15 mouse cellular contexts compared by ENCODE assay signal in genomic region chr1:59383049-59383610, GRCm38 (mm10).
A peak's percentile ranks its signal among the peaks of the same experiment; 100 is the strongest.
DNase-seq lines count a peak whose midpoint lies in the region; TF ChIP-seq lines count a peak whose summit lies in the region.
"Had no signal": no experiment of that assay in that cellular context is flagged by ENCODE, and none has a peak within 500 bp of the region (broad histone marks: within the 10 kb centered on the region; RNA-seq: fewer than 3 reads in every experiment).

No protein-coding gene starts in this region.

- intact Hi-C loops in heart, adult 2 months (cut with DNase I) = no loop called here
- intact Hi-C loops in heart, postnatal 25 days (cut with DNase I) = no loop called here

- H3K36me3 ChIP-seq in heart, adult 2 months (ENCODE audit: control insufficient read depth, insufficient read depth, low read length) = no peaks in the 10 kb centered on the region
- H3K36me3 ChIP-seq in heart, embryonic 10.5 days = no peaks in the 10 kb centered on the region
- H3K36me3 ChIP-seq: liver, embryonic 15.5 days; neural tube, embryonic 15.5 days had no signal

- TF ChIP-seq CTCF in heart, adult 2 months (IDR thresholded peaks at IDR 0.05) = no peak

- H3K27ac ChIP-seq in heart, adult 2 months = peak overlapping the region; percentile 17; the same call in 1 of the 2 replicates
- H3K27ac ChIP-seq in heart, embryonic 10.5 days = no peak overlapping the region
- H3K27ac ChIP-seq: hindbrain, postnatal 0 days; liver, embryonic 15.5 days; neural tube, embryonic 15.5 days had no signal

- no peak for TF ChIP-seq POLR2A in heart, adult 2 months (IDR thresholded peaks at IDR 0.05; ENCODE audit: insufficient read depth, low read depth, low read length)

- no peak overlapping the region for H3K4me3 ChIP-seq in heart, adult 2 months
- H3K4me3 ChIP-seq in heart, embryonic 10.5 days = no peak overlapping the region
- H3K4me3 ChIP-seq: liver, embryonic 15.5 days; neural tube, embryonic 15.5 days had no signal

- H3K9ac ChIP-seq in heart, adult 2 months (ENCODE audit: low read depth, low read length) = no peak overlapping the region
- H3K9ac ChIP-seq: liver, embryonic 15.5 days; neural tube, embryonic 15.5 days had no signal

- peaks cover 4% of the 10 kb centered on the region; the same call in 1 of the 2 replicates for H3K4me1 ChIP-seq in heart, adult 2 months (ENCODE audit: control insufficient read depth, insufficient read depth, low read length)
- H3K4me1 ChIP-seq in heart, embryonic 10.5 days = peaks cover 11% of the 10 kb centered on the region; the same call in 1 of the 2 replicates

- no peaks in the 10 kb centered on the region for H3K79me2 ChIP-seq in heart, adult 2 months (replicated peaks; ENCODE audit: control insufficient read depth, insufficient read depth, low read length)

- DNase-seq in heart, adult 2 months = peak; percentile 40 to 41
- DNase-seq in heart, embryonic 10.5 days (ENCODE audit: low spot score) = no peak
- peak; percentile 24 for DNase-seq in adipocyte (ENCODE audit: low spot score)
- peak; percentile 45 for DNase-seq in heart, postnatal 25 days (ENCODE audit: low spot score)
- DNase-seq in lung, postnatal 25 days (ENCODE audit: low spot score) = peak; percentile 16
- DNase-seq in adrenal gland, adult 8-10 months = no peak
- DNase-seq in cerebellum, postnatal 25 days = no peak
- DNase-seq: adrenal gland, postnatal 10 days; B cell, adult 2 months; cerebellum, adult 9-10 months; kidney, adult 9 months; left cerebral cortex, postnatal 4 days had no signal

- no peaks in the 10 kb centered on the region for H3K27me3 ChIP-seq in heart, adult 2 months (ENCODE audit: control insufficient read depth, insufficient read depth, low read length)
- peaks cover 48% of the 10 kb centered on the region; the same call in 1 of the 2 replicates for H3K27me3 ChIP-seq in heart, embryonic 10.5 days (ENCODE audit: insufficient read depth, poor library complexity, severe bottlenecking)
- H3K27me3 ChIP-seq: liver, embryonic 15.5 days; neural tube, embryonic 15.5 days had no signal

- 57% methylated on average over 6 of the region's 6 CpGs for WGBS in heart, adult 2 months
- WGBS in heart, embryonic 10.5 days = 63% methylated on average over 6 of the region's 6 CpGs

- no peak for TF ChIP-seq EP300 in heart, adult 2 months (IDR thresholded peaks at IDR 0.05; ENCODE audit: insufficient read depth, low read depth, low read length)

- H3K9me3 ChIP-seq in heart, embryonic 10.5 days = no peaks in the 10 kb centered on the region
- H3K9me3 ChIP-seq: liver, embryonic 15.5 days; neural tube, embryonic 15.5 days had no signal

Comparison
In these comparisons a context has a peak if more than half of its experiments do, and no peak if none do; other contexts are left out.
1. DNase-seq: peak in heart, adult 2 months (2 of 2), adipocyte (single experiment), heart, postnatal 25 days (single experiment) and lung, postnatal 25 days (single experiment); none in heart, embryonic 10.5 days (single experiment), adrenal gland, adult 8-10 months (single experiment) and cerebellum, postnatal 25 days (0 of 2).